Mouse (Mus musculus) E14TG2a.4 (cell line): ENCODE results near the gene Tsnax.

Experiments
- H3K27me3 ChIP-seq: 2 replicates; pipeline ENCODE4 v1.6.1; 2014; ENCODE audit warnings: low read length, control low read depth; ENCODE audit not compliant: insufficient read depth
- H3K36me3 ChIP-seq: 2 replicates; pipeline ENCODE4 v1.6.1; 2014; ENCODE audit warnings: low read length, control low read depth; ENCODE audit not compliant: insufficient read depth
- H3K4me1 ChIP-seq: replicated peaks from 2 replicates; pipeline ENCODE4 v1.6.1; 2014; ENCODE audit warnings: low read depth, low read length, control low read depth
- H3K4me3 ChIP-seq: replicated peaks from 2 replicates; pipeline ENCODE4 v1.5.1; 2014; ENCODE audit warnings: mild to moderate bottlenecking, low read length
- H3K9me3 ChIP-seq: 2 replicates; pipeline ENCODE4 v1.6.1; 2014; ENCODE audit warnings: low read length, control low read depth
- CTCF ChIP-seq: conservative IDR thresholded peaks from 2 replicates; pipeline ENCODE4 v1.5.1; 2014; ENCODE audit warnings: low read length
- NANOG ChIP-seq: IDR thresholded peaks from 2 replicates; pipeline ENCODE4 v1.6.1; 2014; ENCODE audit warnings: borderline replicate concordance, low read length, mixed read lengths
- POU5F1 ChIP-seq: IDR thresholded peaks from 2 replicates; pipeline ENCODE4 v1.6.1; 2014; ENCODE audit warnings: low read length, borderline replicate concordance

The Tsnax gene

DNA sequence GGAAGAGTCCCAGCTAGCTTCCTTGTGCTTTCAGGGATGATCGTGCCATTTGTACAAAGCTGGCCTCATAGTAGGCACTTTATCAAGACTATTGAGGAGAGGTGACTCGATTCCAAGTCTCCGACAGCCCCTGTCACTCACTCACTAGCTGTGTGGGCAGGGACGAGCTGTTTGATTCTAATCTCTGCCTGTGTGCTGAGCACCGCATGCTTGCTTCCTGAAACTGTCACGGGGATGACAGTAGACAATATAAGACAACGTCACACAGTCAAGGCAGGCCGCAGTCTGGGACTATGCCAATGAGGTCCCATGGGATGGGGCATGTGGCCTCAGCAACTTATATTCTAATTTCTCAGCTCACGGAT, 54.8 kb downstream of the Tsnax start:
- Histone ChIP-seq H3K27me3 (peaks cover 4% of the 10 kb centered on the region; the same call in 1 of the 2 replicates), H3K36me3 (no peaks in the 10 kb centered on the region), H3K4me3 (no peak overlapping the region), H3K4me1 (no peaks in the 10 kb centered on the region; the same call in 1 of the 2 replicates), H3K9me3 (no peaks in the 10 kb centered on the region)
- TF ChIP-seq CTCF (no peak), POU5F1 (no peak), NANOG (no peak)

DNA sequence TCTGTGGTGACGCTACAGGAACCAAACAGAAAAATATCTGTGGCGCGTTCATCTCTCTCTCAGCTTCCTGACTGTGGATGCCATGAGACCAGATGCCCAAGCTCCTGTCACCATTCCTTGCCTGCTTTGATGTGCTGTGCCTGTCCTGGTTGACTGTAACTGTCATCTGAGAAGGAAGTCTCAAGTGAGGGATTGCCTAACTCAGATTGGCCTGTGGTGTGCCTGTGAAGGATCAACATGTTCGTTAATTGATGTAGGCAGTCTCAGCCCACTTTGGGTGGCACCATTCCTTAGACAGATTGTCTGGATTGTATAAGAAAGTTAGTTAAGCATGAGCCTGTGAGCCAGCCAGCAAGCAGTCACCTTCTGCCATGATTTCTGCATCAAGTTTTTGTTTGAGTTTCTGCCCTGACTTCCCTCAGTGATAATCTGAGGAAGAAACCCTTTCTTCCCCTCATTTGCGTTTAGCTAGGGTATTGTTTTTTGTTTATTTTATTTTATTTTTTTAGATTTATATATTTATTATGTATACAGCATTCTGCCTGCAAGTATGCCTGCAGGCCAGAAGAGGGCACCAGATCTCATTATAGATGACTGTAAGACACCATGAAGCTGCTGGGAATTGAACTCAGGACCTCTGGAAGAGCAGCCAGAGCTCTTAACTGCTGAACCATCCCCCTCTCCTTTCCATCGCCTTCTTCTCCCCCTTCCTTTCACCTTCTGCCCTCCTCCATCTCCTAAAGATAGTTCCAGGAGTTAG, 55.5 kb downstream of the Tsnax start:
- Histone ChIP-seq H3K4me3 (no peak overlapping the region), H3K4me1 (peaks cover under 1% of the 10 kb centered on the region; the same call in 1 of the 2 replicates), H3K27me3 (peaks cover 4% of the 10 kb centered on the region; the same call in 1 of the 2 replicates), H3K36me3 (no peaks in the 10 kb centered on the region), H3K9me3 (no peaks in the 10 kb centered on the region)
- TF ChIP-seq NANOG (no peak), CTCF (peak; percentile 39), POU5F1 (no peak)

GRCm38 (mm10) chr8:125069304-125069703, 56.5 kb downstream of the Tsnax start:
- H3K9me3 ChIP-seq = no peaks in the 10 kb centered on the region
- peaks cover 4% of the 10 kb centered on the region; the same call in 1 of the 2 replicates for H3K27me3 ChIP-seq
- TF ChIP-seq POU5F1 (no peak), NANOG (no peak), CTCF (no peak)
- H3K4me1 ChIP-seq = peaks cover 4% of the 10 kb centered on the region; the same call in 1 of the 2 replicates
- H3K4me3 ChIP-seq = no peak overlapping the region
- no peaks in the 10 kb centered on the region for H3K36me3 ChIP-seq

- TF ChIP-seq NANOG (no peak), CTCF (no peak), POU5F1 (no peak)
Observed at GRCm38 (mm10) chr8:125069733-125070132, 56.9 kb downstream of the Tsnax start.

GRCm38 (mm10) chr8:125074141-125074540, 61.3 kb downstream of the Tsnax start:
- H3K27me3 ChIP-seq = peaks cover 4% of the 10 kb centered on the region; the same call in 1 of the 2 replicates

More at GRCm38 (mm10) chr8:125069733-125070132, 56.9 kb downstream of the Tsnax start:
- Histone ChIP-seq H3K4me1 (peaks cover 4% of the 10 kb centered on the region; the same call in 1 of the 2 replicates), H3K9me3 (no peaks in the 10 kb centered on the region), H3K27me3 (peaks cover 4% of the 10 kb centered on the region; the same call in 1 of the 2 replicates), H3K36me3 (no peaks in the 10 kb centered on the region), H3K4me3 (no peak overlapping the region)

DNA sequence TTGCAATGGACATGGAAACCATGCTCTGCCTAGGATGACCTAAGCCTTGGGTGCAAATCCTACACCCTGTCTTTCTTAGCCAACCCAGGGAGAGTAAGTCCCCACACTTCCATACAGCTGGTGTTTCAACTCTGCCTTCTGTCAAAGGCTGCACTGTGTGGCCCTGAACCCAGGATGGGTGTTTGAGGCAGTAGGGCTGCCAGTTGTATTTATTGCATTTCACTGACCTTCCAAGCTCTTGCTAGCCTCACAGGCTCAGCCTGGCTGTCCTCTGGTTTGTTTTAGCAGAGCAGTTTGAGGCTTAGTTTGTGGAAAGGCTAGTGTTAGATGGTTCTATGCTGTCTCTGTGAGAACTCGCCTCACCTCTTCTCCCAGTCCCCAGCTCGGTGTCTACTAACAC, 61.8 kb downstream of the Tsnax start:
- Histone ChIP-seq H3K9me3 (no peaks in the 10 kb centered on the region), H3K27me3 (peaks cover 4% of the 10 kb centered on the region; the same call in 1 of the 2 replicates), H3K4me3 (no peak overlapping the region), H3K36me3 (no peaks in the 10 kb centered on the region), H3K4me1 (peaks cover 4% of the 10 kb centered on the region; the same call in 1 of the 2 replicates)
- TF ChIP-seq NANOG = no peak
- no peak for TF ChIP-seq POU5F1
- TF ChIP-seq CTCF = no peak

More at GRCm38 (mm10) chr8:125074141-125074540, 61.3 kb downstream of the Tsnax start:
- H3K4me3 ChIP-seq = no peak overlapping the region
- peaks cover 4% of the 10 kb centered on the region; the same call in 1 of the 2 replicates for H3K4me1 ChIP-seq
- H3K36me3 ChIP-seq = no peaks in the 10 kb centered on the region
- H3K9me3 ChIP-seq = no peaks in the 10 kb centered on the region
- TF ChIP-seq POU5F1 (no peak), CTCF (no peak), NANOG (no peak)

GRCm38 (mm10) chr8:125075389-125075788, 62.6 kb downstream of the Tsnax start:
- H3K4me3 ChIP-seq = no peak overlapping the region
- no peaks in the 10 kb centered on the region for H3K9me3 ChIP-seq
- TF ChIP-seq NANOG (no peak), CTCF (no peak), POU5F1 (no peak)
- peaks cover 4% of the 10 kb centered on the region; the same call in 1 of the 2 replicates for H3K27me3 ChIP-seq
- no peaks in the 10 kb centered on the region for H3K36me3 ChIP-seq
- H3K4me1 ChIP-seq = peaks cover 4% of the 10 kb centered on the region; the same call in 1 of the 2 replicates

DNA sequence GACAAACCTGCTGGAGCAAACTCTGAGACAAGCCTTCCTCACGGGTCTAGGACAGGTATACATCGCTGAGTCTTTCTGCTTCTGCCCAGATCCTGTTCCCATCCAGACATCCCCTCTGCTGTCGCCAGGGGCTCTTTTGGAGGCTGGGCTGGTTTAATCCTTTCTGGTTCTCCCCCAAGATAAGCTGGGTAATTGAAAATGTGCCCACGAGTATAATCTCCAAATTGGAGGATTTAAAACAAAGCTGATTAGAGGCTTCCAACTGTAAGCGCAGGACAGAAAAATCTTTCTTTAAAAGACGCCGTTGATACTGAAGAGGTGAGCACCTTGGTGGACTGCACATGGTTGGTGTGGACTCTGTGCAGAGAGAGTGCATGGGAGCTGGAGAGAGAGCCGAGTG, 64.5 kb downstream of the Tsnax start:
- Histone ChIP-seq H3K36me3 (no peaks in the 10 kb centered on the region), H3K27me3 (peaks cover 4% of the 10 kb centered on the region; the same call in 1 of the 2 replicates), H3K4me3 (no peak overlapping the region), H3K9me3 (no peaks in the 10 kb centered on the region), H3K4me1 (peaks cover 4% of the 10 kb centered on the region; the same call in 1 of the 2 replicates)
- TF ChIP-seq POU5F1 (no peak), CTCF (no peak), NANOG (no peak)
